Mouse (Mus musculus) kidney, adult 2 months (tissue): ENCODE data around the gene Nr1d1. TPM values are rescaled to one million over a fixed set of nuclear protein-coding genes. Genes with fewer than 3 reads are reported as not detected.

Experiments used
- DNase-seq: peaks from one replicate; pipeline ENCODE4 v3.0.0; 2021
- H3K27ac ChIP-seq: fragments of 200-500 bp; 2 replicates; pipeline ENCODE4 v1.5.1; 2012; ENCODE audit warnings: low read depth, low read length, control low read depth, inconsistent platforms; ENCODE audit not compliant: insufficient read depth
- H3K27me3 ChIP-seq: fragments of 200-500 bp; replicated peaks from 2 replicates; pipeline ENCODE4 v1.6.1; 2012; ENCODE audit warnings: mild to moderate bottlenecking, moderate library complexity, low read length, inconsistent platforms; ENCODE audit not compliant: control insufficient read depth, insufficient read depth
- H3K36me3 ChIP-seq: fragments of 200-500 bp; 2 replicates; pipeline ENCODE4 v1.6.1; 2012; ENCODE audit warnings: mild to moderate bottlenecking, moderate library complexity, low read length, inconsistent platforms; ENCODE audit not compliant: control insufficient read depth, insufficient read depth
- H3K4me1 ChIP-seq: fragments of 200-500 bp; 2 replicates; pipeline ENCODE4 v1.6.1; 2011; ENCODE audit warnings: low read length; ENCODE audit not compliant: control insufficient read depth, insufficient read depth
- H3K4me3 ChIP-seq: fragments of 200-500 bp; 2 replicates; pipeline ENCODE4 v1.5.1; 2011; ENCODE audit warnings: mild to moderate bottlenecking, low read depth, low read length, control low read depth; ENCODE audit not compliant: insufficient read depth
- CTCF ChIP-seq: fragments of 200-500 bp; conservative IDR thresholded peaks from 2 replicates; pipeline ENCODE4 v1.5.1; 2011; ENCODE audit warnings: low read depth, mild to moderate bottlenecking, control low read depth, low read length, moderate library complexity, mixed read lengths; ENCODE audit not compliant: insufficient read depth, insufficient read length
- POLR2A ChIP-seq: fragments of 200-500 bp; IDR thresholded peaks from one replicate; pipeline ENCODE4 v1.6.1; 2011; ENCODE audit warnings: low read depth, low read length, control low read depth
- WGBS: fragments of 180-500 bp; shearing (Covaris S2); methylation state at CpG from one replicate; pipeline ENCODE4 v1.1.7; 2018; 5-methylcytosine and 5-hydroxymethylcytosine counted together
- polyA plus RNA-seq: library from polyadenylated mRNA; depleted of rRNA; stranded (reverse); fragments of >200 nt; gene quantifications from 2 replicates; pipeline ENCODE4 v1.2.3, GENCODE M21; 2012

Nr1d1 gene
- polyA plus RNA-seq, 1 experiment: 140 TPM

GRCm38 (mm10) chr11:98743655-98744345, 31.3 kb downstream of the Nr1d1 start:
- Histone ChIP-seq H3K36me3 (no peaks in the 10 kb centered on the region), H3K4me1 (peaks cover 60% of the 10 kb centered on the region), H3K27ac (peak overlapping the region; percentile 40), H3K27me3 (no peaks in the 10 kb centered on the region), H3K4me3 (peak overlapping the region; percentile 34)
- TF ChIP-seq CTCF (no peak), POLR2A (no peak)
- 13% methylated on average over 9 of the region's 9 CpGs for WGBS
- DNase-seq: peak; percentile 81

- H3K4me3 ChIP-seq: peak overlapping the region; percentile 66
- H3K36me3 ChIP-seq: no peaks in the 10 kb centered on the region
- H3K4me1 ChIP-seq: peaks cover 50% of the 10 kb centered on the region
- no peaks in the 10 kb centered on the region for H3K27me3 ChIP-seq
- TF ChIP-seq POLR2A (no peak), CTCF (no peak)
- WGBS: 2% methylated on average over 21 of the region's 21 CpGs
- peak; percentile 45 for DNase-seq
- H3K27ac ChIP-seq: peak overlapping the region; percentile 36
Measured at GRCm38 (mm10) chr11:98742397-98743291, 32.5 kb downstream of the Nr1d1 start.

- H3K36me3 ChIP-seq: no peaks in the 10 kb centered on the region
- H3K27ac ChIP-seq: peak overlapping the region; percentile 84
- peaks cover 44% of the 10 kb centered on the region for H3K4me1 ChIP-seq
- TF ChIP-seq CTCF: peak; percentile 29; the same call in 1 of the 2 replicates
- TF ChIP-seq POLR2A: no peak
- WGBS: under 1% methylated on average over 85 of the region's 86 CpGs
- H3K27me3 ChIP-seq: no peaks in the 10 kb centered on the region
- peak overlapping the region; percentile 66 for H3K4me3 ChIP-seq
- peak; percentile 86 for DNase-seq
Measured at GRCm38 (mm10) chr11:98741622-98742396, 33.3 kb downstream of the Nr1d1 start.

- peaks cover 37% of the 10 kb centered on the region for H3K4me1 ChIP-seq
- no peaks in the 10 kb centered on the region for H3K27me3 ChIP-seq
- no peaks in the 10 kb centered on the region for H3K36me3 ChIP-seq
- no peak for TF ChIP-seq CTCF
- TF ChIP-seq POLR2A: no peak
- H3K4me3 ChIP-seq: peak overlapping the region; percentile 63
- WGBS: 2% methylated on average over 17 of the region's 17 CpGs
- DNase-seq: no peak
- H3K27ac ChIP-seq: peak overlapping the region; percentile 39; the same call in 1 of the 2 replicates
Measured at GRCm38 (mm10) chr11:98741051-98741620, 34.0 kb downstream of the Nr1d1 start.

GRCm38 (mm10) chr11:98740393-98741050, 34.6 kb downstream of the Nr1d1 start, which contains the start of gene Thra:
Thra (plus strand) TSS chr11:98740638.
- no peaks in the 10 kb centered on the region for H3K27me3 ChIP-seq
- WGBS: 1% methylated on average over 22 of the region's 22 CpGs
- peak within 1 kb of the TSS; percentile 63 for H3K4me3 ChIP-seq
- peaks cover 32% of the 10 kb centered on the region for H3K4me1 ChIP-seq
- no peaks in the 10 kb centered on the region for H3K36me3 ChIP-seq
- peak within 1 kb of the TSS; percentile 39; the same call in 1 of the 2 replicates for H3K27ac ChIP-seq
- TF ChIP-seq POLR2A (no peak), CTCF (no peak)
- DNase-seq: peak; percentile 73

- 28% methylated on average over 8 of the region's 8 CpGs for WGBS
- H3K27ac ChIP-seq: no peak overlapping the region
- TF ChIP-seq POLR2A (no peak), CTCF (no peak)
- no peaks in the 10 kb centered on the region for H3K27me3 ChIP-seq
- H3K4me1 ChIP-seq: peaks cover 31% of the 10 kb centered on the region
- H3K36me3 ChIP-seq: no peaks in the 10 kb centered on the region
- peak overlapping the region; percentile 24; the same call in 1 of the 2 replicates for H3K4me3 ChIP-seq
- DNase-seq: no peak
Measured at GRCm38 (mm10) chr11:98740026-98740392, 35.1 kb downstream of the Nr1d1 start.
